22 mouse cellular contexts compared by ENCODE assay signal in genomic region chr9:57880278-57880677, GRCm38 (mm10). TPM values are rescaled to one million over a fixed set of nuclear protein-coding genes. Genes with fewer than 3 reads are reported as not detected.
DNase-seq lines count a peak whose midpoint lies in the region; ATAC-seq and TF ChIP-seq lines count a peak whose summit lies in the region.
"Had no signal": no experiment of that assay in that cellular context is flagged by ENCODE, and none has a peak within 500 bp of the region (broad histone marks: within the 10 kb centered on the region; RNA-seq: fewer than 3 reads in every experiment).

No protein-coding gene starts in this region.

- 26% methylated on average over 4 of the region's 4 CpGs for WGBS in midbrain, embryonic 11.5 days

- H3K9me3 ChIP-seq in CH12.LX (replicated peaks; ENCODE audit: low read length) = no peaks in the 10 kb centered on the region
- H3K9me3 ChIP-seq in midbrain, embryonic 11.5 days (ENCODE audit: control insufficient read depth, low read length) = no peaks in the 10 kb centered on the region
- H3K9me3 ChIP-seq: embryonic facial prominence, embryonic 10.5 days; embryonic facial prominence, embryonic 12.5 days; forebrain, embryonic 13.5 days; forebrain, embryonic 15.5 days had no signal

- TF ChIP-seq RAD21 in CH12.LX (IDR thresholded peaks at IDR 0.05; ENCODE audit: low read depth, low read length) = peak; percentile 50

- in situ Hi-C loops in CH12.LX (cut with MboI; ENCODE audit: low pct_ligation_motif_present, low pct_unique_long_range_greater_than_20kb, low sequenced_read_pairs) = no loop called here

- no peaks in the 10 kb centered on the region for H3K79me2 ChIP-seq in CH12.LX (replicated peaks; ENCODE audit: control insufficient read depth, extremely low read depth, insufficient read depth, poor library complexity, severe bottlenecking)

- no peak overlapping the region for H3K4me3 ChIP-seq in CH12.LX (replicated peaks in 1 of 3; ENCODE audit: low read depth in 2 of 3, low read length in 2 of 3, poor library complexity in 1 of 3)
- H3K4me3 ChIP-seq in midbrain, embryonic 11.5 days (ENCODE audit: low read depth, low read length) = no peak overlapping the region
- H3K4me3 ChIP-seq: embryonic facial prominence, embryonic 10.5 days; embryonic facial prominence, embryonic 12.5 days; forebrain, embryonic 13.5 days; forebrain, embryonic 15.5 days had no signal

- peaks cover 0 to 10% of the 10 kb centered on the region in 2 experiments; a peak in 1 of 4 replicates for H3K4me1 ChIP-seq in CH12.LX (ENCODE audit: control insufficient read depth in 1 of 2, insufficient read depth in 2 of 2)
- no peaks in the 10 kb centered on the region for H3K4me1 ChIP-seq in midbrain, embryonic 11.5 days (ENCODE audit: control insufficient read depth, insufficient read depth, low read length)
- H3K4me1 ChIP-seq: embryonic facial prominence, embryonic 10.5 days; embryonic facial prominence, embryonic 12.5 days; forebrain, embryonic 15.5 days had no signal

- dilution Hi-C loops in CH12.LX (cut with MboI; ENCODE audit: extremely low pct_ligation_motif_present, extremely low pct_unique_long_range_greater_than_20kb, low sequenced_read_pairs) = no loop called here

- TF ChIP-seq POLR2A in CH12.LX (IDR thresholded peaks at IDR 0.05; ENCODE audit: low read depth, low read length) = no peak
- no peak for TF ChIP-seq POLR2A in brain, embryonic 14.5 days (IDR thresholded peaks at IDR 0.05; ENCODE audit: borderline replicate concordance, extremely low read depth, insufficient read depth, insufficient read length, poor library complexity, severe bottlenecking)

- peaks cover 6% of the 10 kb centered on the region for H3K27me3 ChIP-seq in CH12.LX (replicated peaks)
- no peaks in the 10 kb centered on the region for H3K27me3 ChIP-seq in midbrain, embryonic 11.5 days (ENCODE audit: control insufficient read depth, insufficient read depth, low read length)
- H3K27me3 ChIP-seq: embryonic facial prominence, embryonic 12.5 days; forebrain, embryonic 15.5 days had no signal

- H3K27ac ChIP-seq in CH12.LX (ENCODE audit: insufficient read depth, low read depth) = no peak overlapping the region
- no peak overlapping the region for H3K27ac ChIP-seq in midbrain, embryonic 11.5 days (ENCODE audit: low read depth, low read length)
- H3K27ac ChIP-seq: embryonic facial prominence, embryonic 10.5 days; embryonic facial prominence, embryonic 12.5 days; forebrain, embryonic 13.5 days; forebrain, embryonic 15.5 days had no signal

- H3K9ac ChIP-seq in CH12.LX (ENCODE audit: insufficient read depth, low read depth) = no peak overlapping the region
- H3K9ac ChIP-seq in midbrain, embryonic 11.5 days (ENCODE audit: low read length) = no peak overlapping the region
- H3K9ac ChIP-seq: embryonic facial prominence, embryonic 12.5 days; forebrain, embryonic 13.5 days; forebrain, embryonic 15.5 days; forebrain, postnatal 0 days had no signal

- no peaks in the 10 kb centered on the region for H3K36me3 ChIP-seq in CH12.LX (replicated peaks in 1 of 2; ENCODE audit: control insufficient read depth in 1 of 2, insufficient read depth in 1 of 2, low read length in 1 of 2)
- no peaks in the 10 kb centered on the region for H3K36me3 ChIP-seq in midbrain, embryonic 11.5 days (ENCODE audit: control insufficient read depth, insufficient read depth, low read length)
- H3K36me3 ChIP-seq: embryonic facial prominence, embryonic 10.5 days; embryonic facial prominence, embryonic 12.5 days; forebrain, embryonic 15.5 days had no signal

- TF ChIP-seq EP300 in CH12.LX (IDR thresholded peaks at IDR 0.05; ENCODE audit: low read length) = no peak

- DNase-seq in thymus, postnatal 0 days (ENCODE audit: low spot score) = peak; percentile 14
- no peak for DNase-seq in thymus, postnatal 25 days
- peak; percentile 18 for DNase-seq in CH12.LX (ENCODE audit: extremely low read depth)
- DNase-seq in brain, embryonic 14.5 days (ENCODE audit: low read depth) = peak; percentile 22
- no peak for DNase-seq in urinary bladder, postnatal 10 days (ENCODE audit: low spot score)
- no peak for DNase-seq in midbrain, embryonic 11.5 days (ENCODE audit: low spot score, missing footprints)
- DNase-seq: adrenal gland, adult 2 months; adrenal gland, postnatal 14 days; adrenal gland, postnatal 36 days; B cell, adult 2 months; cerebellum, adult 11-12 months; cerebellum, adult 2 months; cerebellum, adult 9-10 months; cerebellum, postnatal 10 days; cerebellum, postnatal 25 days; forebrain, postnatal 0 days had no signal

- no peak overlapping the region for H3K4me2 ChIP-seq in CH12.LX (ENCODE audit: insufficient read depth, low read depth, poor library complexity, severe bottlenecking)
- H3K4me2 ChIP-seq in midbrain, embryonic 11.5 days = no peak overlapping the region
- H3K4me2 ChIP-seq: embryonic facial prominence, embryonic 12.5 days; forebrain, embryonic 13.5 days; forebrain, embryonic 15.5 days had no signal

- peak in 1 of 2 experiments; percentile 61; a peak in 2 of 4 replicates for TF ChIP-seq CTCF in CH12.LX (conservative IDR thresholded peaks at IDR 0.05 in 1 of 2, IDR thresholded peaks at IDR 0.05 in 1 of 2; ENCODE audit: low read depth in 2 of 2, low read length in 2 of 2)
- TF ChIP-seq CTCF in brain, embryonic 14.5 days (IDR thresholded peaks at IDR 0.05; ENCODE audit: borderline replicate concordance, extremely low read depth, insufficient read depth, insufficient read length) = no peak

- no peak for ATAC-seq in midbrain, embryonic 11.5 days (ENCODE audit: low FRiP score)
- ATAC-seq: CD4-positive, CD25-positive, alpha-beta regulatory T cell, adult 4 months; forebrain, embryonic 13.5 days; forebrain, embryonic 15.5 days; forebrain, postnatal 0 days had no signal

TF ChIP-seq in CH12.LX, 34 proteins besides CTCF, POLR2A, EP300 and RAD21:
- TF ChIP-seq HCFC1 (IDR thresholded peaks at IDR 0.05; ENCODE audit: low read depth, low read length) = no peak
- peak; percentile 66 for TF ChIP-seq SMC3 (IDR thresholded peaks at IDR 0.05; ENCODE audit: low read depth, low read length)
- TF ChIP-seq CHD1 (IDR thresholded peaks at IDR 0.05; ENCODE audit: low read depth, low read length) = no peak
- TF ChIP-seq RCOR1 (conservative IDR thresholded peaks at IDR 0.05; ENCODE audit: low read depth, low read length) = no peak
- TF ChIP-seq ELF1 (IDR thresholded peaks at IDR 0.05; ENCODE audit: low read depth, low read length) = no peak
- no peak for TF ChIP-seq USF1 (IDR thresholded peaks at IDR 0.05; ENCODE audit: low read depth, low read length)

RNA-seq across cellular contexts. Expression of gene Ubl7, which starts 30.5 kb away (rescaled TPM):
- 125 and 133 TPM in 2 replicates for polyA plus RNA-seq in thymus, postnatal 0 days (2015; fragmentation: Nextera tagmentation; extraction: Ambion mirVana)
- total RNA-seq in CH12.LX (2012; rRNA removed) (31.2 and 37.3 TPM in 2 replicates), CH12.LX (2014; rRNA removed) (19.9 and 24.7 TPM in 2 replicates)
- 73.3 and 81.1 TPM in 2 replicates for polyA plus RNA-seq in CH12.LX (2012; ENCODE audit: insufficient read length, low read depth)
- 125 and 140 TPM in 2 replicates for polyA plus RNA-seq in brain, embryonic 14.5 days (2012; rRNA removed)
- 111 and 112 TPM in 2 replicates for polyA plus RNA-seq in midbrain, embryonic 11.5 days (2014; fragmentation: Nextera tagmentation; extraction: Ambion mirVana)

RNA-seq across cellular contexts. Expression of gene Arid3b, which starts 43.7 kb away (rescaled TPM):
- 26.2 and 27.3 TPM in 2 replicates for polyA plus RNA-seq in thymus, postnatal 0 days (2015; fragmentation: Nextera tagmentation; extraction: Ambion mirVana)
- total RNA-seq in CH12.LX (2012; rRNA removed) (33.4 and 33.8 TPM in 2 replicates), CH12.LX (2014; rRNA removed) (14.2 and 16.7 TPM in 2 replicates)
- 75.9 and 105 TPM in 2 replicates for polyA plus RNA-seq in CH12.LX (2012; ENCODE audit: insufficient read length, low read depth)
- 15.4 and 16.6 TPM in 2 replicates for polyA plus RNA-seq in brain, embryonic 14.5 days (2012; rRNA removed)
- 22.0 and 25.7 TPM in 2 replicates for polyA plus RNA-seq in midbrain, embryonic 11.5 days (2014; fragmentation: Nextera tagmentation; extraction: Ambion mirVana)

RNA-seq across cellular contexts. Expression of gene Sema7a, which starts 59.6 kb away (rescaled TPM):
- 3.4 and 4.0 TPM in 2 replicates for polyA plus RNA-seq in thymus, postnatal 0 days (2015; fragmentation: Nextera tagmentation; extraction: Ambion mirVana)
- total RNA-seq in CH12.LX (2012; rRNA removed) = 113 and 181 TPM in 2 replicates
- 78.2 and 88.6 TPM in 2 replicates for total RNA-seq in CH12.LX (2014; rRNA removed)
- 81.9 and 89.4 TPM in 2 replicates for polyA plus RNA-seq in CH12.LX (2012; ENCODE audit: insufficient read length, low read depth)
- 37.9 and 42.7 TPM in 2 replicates for polyA plus RNA-seq in brain, embryonic 14.5 days (2012; rRNA removed)
- polyA plus RNA-seq in midbrain, embryonic 11.5 days (2014; fragmentation: Nextera tagmentation; extraction: Ambion mirVana) = 0.78 and 1.0 TPM in 2 replicates
- total RNA-seq: MEL had no signal
- polyA plus RNA-seq: CD4-positive, CD25-positive, alpha-beta regulatory T cell, adult 4 months had no signal

Comparison
In these comparisons a context has a peak if more than half of its experiments do, and no peak if none do; other contexts are left out.
1. DNase-seq: peak in thymus, postnatal 0 days (single experiment), CH12.LX (single experiment) and brain, embryonic 14.5 days (single experiment); none in thymus, postnatal 25 days (single experiment), urinary bladder, postnatal 10 days (single experiment) and midbrain, embryonic 11.5 days (single experiment).